Comparison of ENCODE assay signal across 8 mouse cellular contexts in genomic region chr5:99728649-99729212, GRCm38 (mm10). TPM values are rescaled to one million over a fixed set of nuclear protein-coding genes. Genes with fewer than 3 reads are reported as not detected.
DNase-seq lines count a peak whose midpoint lies in the region; ATAC-seq and TF ChIP-seq lines count a peak whose summit lies in the region.

TSS of gene Rasgef1b (minus strand) at chr5:99729065.

- ATAC-seq in forebrain, postnatal 0 days: peak; percentile 96

- DNase-seq in ES-E14 (ENCODE audit: low read depth, low spot score): no peak
- peak; percentile 69 to 73 for DNase-seq in cerebellum, adult 18-20 months
- peak; percentile 88 for DNase-seq in forebrain, postnatal 0 days
- peak; percentile 80 to 86 for DNase-seq in heart, postnatal 14 days
- peak; percentile 90 to 92 for DNase-seq in kidney, postnatal 4 days
- peak; percentile 57 to 74 for DNase-seq in lung, adult 18-20 months
- peak; percentile 50 to 57 for DNase-seq in thymus, postnatal 36 days

- H3K27me3 ChIP-seq in forebrain, postnatal 0 days (ENCODE audit: insufficient read depth, low read length): no peaks in the 10 kb centered on the region

- no peak; the same call in 1 of the 2 replicates for TF ChIP-seq CTCF in forebrain, postnatal 0 days (IDR thresholded peaks at IDR 0.05; ENCODE audit: low read depth)
- TF ChIP-seq CTCF in olfactory bulb, adult 2 months (IDR thresholded peaks at IDR 0.05; ENCODE audit: insufficient read depth, low read depth, low read length): no peak

- H3K27ac ChIP-seq in ES-E14 (ENCODE audit: insufficient read depth, low read depth, low read length, poor library complexity, severe bottlenecking): no peak within 1 kb of the TSS
- peak within 1 kb of the TSS; percentile 75 for H3K27ac ChIP-seq in forebrain, postnatal 0 days (ENCODE audit: low read depth, low read length)
- H3K27ac ChIP-seq in olfactory bulb, adult 2 months (ENCODE audit: insufficient read depth, low read depth, low read length): no peak within 1 kb of the TSS

- no peak within 1 kb of the TSS; the same call in 1 of the 2 replicates for H3K9ac ChIP-seq in ES-E14 (ENCODE audit: insufficient read depth, low read depth, low read length, poor library complexity, severe bottlenecking)
- H3K9ac ChIP-seq in forebrain, postnatal 0 days: peak within 1 kb of the TSS; percentile 65

- peaks cover 0 to 3% of the 10 kb centered on the region in 2 experiments; a peak in 1 of 4 replicates for H3K4me1 ChIP-seq in ES-E14 (ENCODE audit: control insufficient read depth in 2 of 2, insufficient read depth in 2 of 2, low read length in 2 of 2, poor library complexity in 1 of 2)
- H3K4me1 ChIP-seq in forebrain, postnatal 0 days (ENCODE audit: insufficient read depth): peaks cover 9% of the 10 kb centered on the region
- peaks cover 14% of the 10 kb centered on the region for H3K4me1 ChIP-seq in olfactory bulb, adult 2 months (ENCODE audit: control insufficient read depth, insufficient read depth, low read length)

- no peaks in the 10 kb centered on the region for H3K9me3 ChIP-seq in ES-E14 (ENCODE audit: control insufficient read depth, insufficient read depth, low read depth, low read length)
- H3K9me3 ChIP-seq in forebrain, postnatal 0 days (ENCODE audit: low read length): no peaks in the 10 kb centered on the region

- under 1% methylated on average over 42 of the region's 53 CpGs for WGBS in forebrain, postnatal 0 days
- WGBS in olfactory bulb, adult 2 months: under 1% methylated on average over 51 of the region's 53 CpGs

- TF ChIP-seq POLR2A in olfactory bulb, adult 2 months (IDR thresholded peaks at IDR 0.05; ENCODE audit: insufficient read depth, low read depth, low read length): no peak

- H3K4me2 ChIP-seq in forebrain, postnatal 0 days (ENCODE audit: low read depth): peak within 1 kb of the TSS; percentile 94

- in situ Hi-C loops in ES-E14 (cut with MboI; ENCODE audit: low sequenced_read_pairs in 2 of 2, unreplicated experiment in 2 of 2): no loop called here

- peak within 1 kb of the TSS; percentile 77 for H3K4me3 ChIP-seq in ES-E14 (ENCODE audit: insufficient read depth in 1 of 2, low read depth in 1 of 2, low read length in 2 of 2, poor library complexity in 1 of 2, severe bottlenecking in 1 of 2)
- peak within 1 kb of the TSS; percentile 59 for H3K4me3 ChIP-seq in forebrain, postnatal 0 days (ENCODE audit: low read depth, low read length)
- H3K4me3 ChIP-seq in olfactory bulb, adult 2 months (ENCODE audit: insufficient read depth, low read depth, low read length): peak within 1 kb of the TSS; percentile 83

- intact Hi-C loops in heart, postnatal 14 days (cut with DNase I): no loop called here

- no peaks in the 10 kb centered on the region for H3K36me3 ChIP-seq in ES-E14 (ENCODE audit: control insufficient read depth, insufficient read depth, low read length, poor library complexity, severe bottlenecking)
- H3K36me3 ChIP-seq in forebrain, postnatal 0 days (ENCODE audit: insufficient read depth): no peaks in the 10 kb centered on the region

TF ChIP-seq in ES-E14, 5 proteins besides CTCF, POLR2A, EP300 and RAD21:
- TF ChIP-seq ZNF384 (IDR thresholded peaks at IDR 0.05; ENCODE audit: low read depth, low read length) (no peak), HCFC1 (IDR thresholded peaks at IDR 0.05; ENCODE audit: borderline replicate concordance, insufficient read depth, low read length) (no peak), ZC3H11A (IDR thresholded peaks at IDR 0.05; ENCODE audit: borderline replicate concordance, low read depth, low read length) (no peak), MAFK (IDR thresholded peaks at IDR 0.05; ENCODE audit: insufficient read depth, low read depth, low read length) (no peak), CHD2 (IDR thresholded peaks at IDR 0.05; ENCODE audit: low read depth, low read length) (no peak)
TF ChIP-seq in ES-E14: peak in this region for 0.

RNA-seq across cellular contexts. Expression of gene Rasgef1b, which starts in this region (rescaled TPM):
- total RNA-seq in ES-E14 (2012; rRNA removed): 1.8 and 2.8 TPM in 2 replicates
- 43.6 and 49.6 TPM in 2 replicates for total RNA-seq in forebrain, postnatal 0 days (2014; rRNA removed)
- 32.3 and 51.0 TPM in 2 replicates for polyA plus RNA-seq in forebrain, postnatal 0 days (2015; fragmentation: Nextera tagmentation; extraction: Ambion mirVana)
- total RNA-seq in heart, postnatal 14 days (2021): 10 to 100 TPM; 10.3 to 12.3 TPM
- not detected in 2 replicates for polyA plus RNA-seq in olfactory bulb, adult 2 months (2012; ENCODE audit: insufficient read depth, insufficient read length, low replicate concordance, missing spikeins)

Comparison
In these comparisons a context has a peak if more than half of its experiments do, and no peak if none do; other contexts are left out.
1. RNA of gene Rasgef1b (polyA plus RNA-seq): 32.3 to 51.0 TPM in forebrain, postnatal 0 days; not detected in olfactory bulb, adult 2 months; every median in the first group is over 10 times any median in the second.
2. Peak in every context shown above with its lines, with median percentiles within 50 percentile points of each other: H3K4me3 ChIP-seq.